Mouse (Mus musculus) MEL (cell line): ENCODE measurements around the gene Commd6. TPM values are rescaled to one million over a fixed set of nuclear protein-coding genes. Genes with fewer than 3 reads are reported as not detected.
A peak's percentile ranks its signal among the peaks of the same experiment; 100 is the strongest.

Experiments
- DNase-seq: peaks from one replicate; pipeline ENCODE4 v3.0.0; 2011; ENCODE audit warnings: low read depth, low spot score
- H3K27ac ChIP-seq: 2 replicates; pipeline ENCODE4 v1.5.1; 2012; ENCODE audit warnings: low read depth, mild to moderate bottlenecking, control low read depth, low read length, moderate library complexity; ENCODE audit not compliant: control insufficient read depth
- H3K27me3 ChIP-seq, 2 experiments: fragments of 150-350 bp in 1 of 2; sonication (generic) in 1 of 2; 2 replicates each; pipeline ENCODE4 v1.6.1; 2012; ENCODE audit warnings: low read length in 2 of 2, mild to moderate bottlenecking in 2 of 2, improper control_type of control experiment in 1 of 2, moderate library complexity in 1 of 2; ENCODE audit not compliant: insufficient read depth in 2 of 2, control insufficient read depth in 1 of 2
- H3K36me3 ChIP-seq, 2 experiments: 2 replicates each; pipeline ENCODE4 v1.6.1; 2012 to 2014; ENCODE audit warnings: low read length in 2 of 2, improper control_type of control experiment in 1 of 2, inconsistent platforms in 1 of 2, mild to moderate bottlenecking in 1 of 2; ENCODE audit not compliant: insufficient read depth in 2 of 2, control insufficient read depth in 1 of 2
- H3K4me1 ChIP-seq, 2 experiments: fragments of 150-350 bp in 1 of 2; sonication (generic) in 1 of 2; 2 replicates each; pipeline ENCODE4 v1.6.1; 2012; ENCODE audit warnings: low read length in 2 of 2, improper control_type of control experiment in 1 of 2, mild to moderate bottlenecking in 1 of 2; ENCODE audit not compliant: insufficient read depth in 2 of 2, control insufficient read depth in 1 of 2
- H3K4me3 ChIP-seq, 2 experiments: fragments of 150-350 bp in 1 of 2; sonication (generic) in 1 of 2; 2 replicates each; pipeline ENCODE4 v1.5.1; 2012; ENCODE audit warnings: low read depth in 2 of 2, low read length in 2 of 2, mild to moderate bottlenecking in 2 of 2, moderate library complexity in 2 of 2, control low read depth in 1 of 2, improper control_type of control experiment in 1 of 2; ENCODE audit not compliant: control insufficient read depth in 1 of 2, insufficient read depth in 1 of 2
- H3K79me2 ChIP-seq: 2 replicates; pipeline ENCODE4 v1.6.1; 2012; ENCODE audit warnings: mild to moderate bottlenecking, low read length, moderate library complexity; ENCODE audit not compliant: control insufficient read depth, poor library complexity, insufficient read depth
- H3K9ac ChIP-seq: 2 replicates; pipeline ENCODE4 v1.6.1; 2012; ENCODE audit warnings: low read depth, mild to moderate bottlenecking, control low read depth, low read length, moderate library complexity; ENCODE audit not compliant: control insufficient read depth, poor library complexity, severe bottlenecking
- H3K9me3 ChIP-seq: fragments of 150-350 bp; sonication (generic); replicated peaks from 2 replicates; pipeline ENCODE4 v1.6.1; 2012; ENCODE audit warnings: mild to moderate bottlenecking, low read length, improper control_type of control experiment, moderate library complexity; ENCODE audit not compliant: insufficient read depth
- CHD2 ChIP-seq: IDR thresholded peaks from 2 replicates; pipeline ENCODE4 v1.6.1; 2011; ENCODE audit warnings: low read length, improper control_type of control experiment
- CTCF ChIP-seq, 3 experiments: IDR thresholded peaks in 2 of 3; conservative IDR thresholded peaks in 1 of 3; 2 replicates each; pipeline ENCODE4 v1.5.1; 2011 to 2012; ENCODE audit warnings: low read length in 3 of 3, low read depth in 2 of 3, mild to moderate bottlenecking in 2 of 3, improper control_type of control experiment in 1 of 3, inconsistent platforms in 1 of 3, mixed read lengths in 1 of 3, moderate library complexity in 1 of 3; ENCODE audit not compliant: control insufficient read depth in 1 of 3, insufficient read depth in 1 of 3, poor library complexity in 1 of 3, severe bottlenecking in 1 of 3
- EP300 ChIP-seq, 2 experiments: IDR thresholded peaks; 2 replicates each; pipeline ENCODE4 v1.6.1; 2011; ENCODE audit warnings: improper control_type of control experiment in 2 of 2, low read length in 2 of 2, low read depth in 1 of 2, mild to moderate bottlenecking in 1 of 2
- ETS1 ChIP-seq: IDR thresholded peaks from 2 replicates; pipeline ENCODE4 v1.6.1; 2012; ENCODE audit warnings: low read depth, mild to moderate bottlenecking, inconsistent platforms, low read length, improper control_type of control experiment, moderate library complexity
- GATA1 ChIP-seq: IDR thresholded peaks from 2 replicates; pipeline ENCODE4 v1.6.1; 2011; ENCODE audit warnings: low read depth, low read length, improper control_type of control experiment
- HCFC1 ChIP-seq: IDR thresholded peaks from 2 replicates; pipeline ENCODE4 v1.6.1; 2012; ENCODE audit warnings: low read depth, mild to moderate bottlenecking, inconsistent platforms, low read length, improper control_type of control experiment, moderate library complexity
- MYB ChIP-seq: IDR thresholded peaks from 2 replicates; pipeline ENCODE4 v1.6.1; 2011; ENCODE audit warnings: mild to moderate bottlenecking, low read depth, low read length, improper control_type of control experiment
- POLR2AphosphoS2 ChIP-seq: IDR thresholded peaks from 2 replicates; pipeline ENCODE4 v1.6.1; 2011; ENCODE audit warnings: low read length, improper control_type of control experiment
- POLR2AphosphoS5 ChIP-seq: IDR thresholded peaks from 2 replicates; pipeline ENCODE4 v1.6.1; 2012; ENCODE audit warnings: low read depth, borderline replicate concordance, mild to moderate bottlenecking, inconsistent platforms, low read length, moderate library complexity, mixed read lengths
- RAD21 ChIP-seq: IDR thresholded peaks from 2 replicates; pipeline ENCODE4 v1.6.1; 2011; ENCODE audit warnings: mild to moderate bottlenecking, low read depth, low read length, improper control_type of control experiment
- SMC3 ChIP-seq: IDR thresholded peaks from 2 replicates; pipeline ENCODE4 v1.6.1; 2011; ENCODE audit warnings: low read depth, low read length, improper control_type of control experiment
- TAL1 ChIP-seq: IDR thresholded peaks from 2 replicates; pipeline ENCODE4 v1.6.1; 2012; ENCODE audit warnings: mild to moderate bottlenecking, inconsistent platforms, low read length, moderate library complexity, mixed read lengths
- TCF12 ChIP-seq: IDR thresholded peaks from 2 replicates; pipeline ENCODE4 v1.6.1; 2014; ENCODE audit warnings: low read depth, mild to moderate bottlenecking, inconsistent platforms, low read length, improper control_type of control experiment, moderate library complexity
- USF2 ChIP-seq, 2 experiments: IDR thresholded peaks; 2 replicates each; pipeline ENCODE4 v1.6.1; 2011 to 2012; ENCODE audit warnings: improper control_type of control experiment in 2 of 2, low read length in 2 of 2, borderline replicate concordance in 1 of 2, inconsistent platforms in 1 of 2, low read depth in 1 of 2, mild to moderate bottlenecking in 1 of 2; ENCODE audit not compliant: insufficient read depth in 1 of 2
- ZKSCAN1 ChIP-seq: IDR thresholded peaks from 2 replicates; pipeline ENCODE4 v1.6.1; 2012; ENCODE audit warnings: low read depth, mild to moderate bottlenecking, inconsistent platforms, low read length, improper control_type of control experiment, moderate library complexity
- polyA plus RNA-seq, 2 experiments: library from polyadenylated mRNA; stranded (reverse) in 1 of 2; unstranded in 1 of 2; fragments of >175 nt in 1 of 2; fragments of >200 nt in 1 of 2; gene quantifications; 2 replicates each; pipeline versions ENCODE4 v1.2.1 to v1.2.4; 2012; ENCODE audit warnings: low replicate concordance in 2 of 2, low read depth in 1 of 2; ENCODE audit not compliant: insufficient read length in 2 of 2, insufficient read depth in 1 of 2, missing spikeins in 1 of 2
- total RNA-seq: library from RNA; depleted of rRNA; stranded (reverse); fragments of 300-350 nt; gene quantifications from 2 replicates; pipeline ENCODE4 v1.2.3, GENCODE M21; 2012

Commd6 gene
- total and polyA plus RNA-seq, 3 experiments, result 57.3 to 61.2 TPM; not detected in 1

GRCm38 (mm10) chr14:101666536-101666935 is 26.1 kb upstream of the Commd6 start:
- no peaks in the 10 kb centered on the region; the same call in 1 of the 2 replicates for H3K79me2 ChIP-seq
- no peaks in the 10 kb centered on the region for H3K4me1 ChIP-seq
- no peak overlapping the region for H3K9ac ChIP-seq
- no peak overlapping the region for H3K27ac ChIP-seq
- DNase-seq, result no peak
- H3K4me3 ChIP-seq, result no peak overlapping the region
- peaks cover 0 to 9% of the 10 kb centered on the region in 2 experiments; a peak in 2 of 4 replicates for H3K36me3 ChIP-seq
- H3K27me3 ChIP-seq, result no peaks in the 10 kb centered on the region
- no peaks in the 10 kb centered on the region for H3K9me3 ChIP-seq
- peak in 1 of 3 experiments; percentile 3; a peak in 1 of 6 replicates for TF ChIP-seq CTCF (IDR thresholded peaks at IDR 0.05 in 2 of 3, conservative IDR thresholded peaks at IDR 0.05 in 1 of 3; ENCODE audit: control insufficient read depth in 1 of 3, insufficient read depth in 1 of 3, low read depth in 2 of 3, low read length in 3 of 3, poor library complexity in 1 of 3, severe bottlenecking in 1 of 3)
- TF ChIP-seq ZKSCAN1, result no peak
- no peak for TF ChIP-seq RAD21
- TF ChIP-seq ETS1, result no peak
- TF ChIP-seq GATA1, result no peak

- H3K9ac ChIP-seq, result no peak overlapping the region
- no peaks in the 10 kb centered on the region for H3K4me1 ChIP-seq
- no peak overlapping the region for H3K4me3 ChIP-seq
- H3K36me3 ChIP-seq, result peaks cover 0 to 7% of the 10 kb centered on the region in 2 experiments; a peak in 2 of 4 replicates
- no peak for DNase-seq
- no peak overlapping the region for H3K27ac ChIP-seq
- no peaks in the 10 kb centered on the region for H3K27me3 ChIP-seq
- H3K79me2 ChIP-seq, result no peaks in the 10 kb centered on the region; the same call in 1 of the 2 replicates
- H3K9me3 ChIP-seq, result no peaks in the 10 kb centered on the region
- TF ChIP-seq CTCF (IDR thresholded peaks at IDR 0.05 in 2 of 3, conservative IDR thresholded peaks at IDR 0.05 in 1 of 3; ENCODE audit: control insufficient read depth in 1 of 3, insufficient read depth in 1 of 3, low read depth in 2 of 3, low read length in 3 of 3, poor library complexity in 1 of 3, severe bottlenecking in 1 of 3) (no peak), MYB (no peak), POLR2AphosphoS5 (no peak), USF2 (IDR thresholded peaks at IDR 0.05; ENCODE audit: borderline replicate concordance in 1 of 2, insufficient read depth in 1 of 2, low read depth in 1 of 2, low read length in 2 of 2) (no peak), TAL1 (no peak), POLR2AphosphoS2 (no peak), SMC3 (no peak), HCFC1 (no peak), EP300 (IDR thresholded peaks at IDR 0.05; ENCODE audit: low read depth in 1 of 2, low read length in 2 of 2) (no peak), CHD2 (no peak), TCF12 (no peak), ZKSCAN1 (no peak)
Observed at GRCm38 (mm10) chr14:101666056-101666455, 25.6 kb upstream of the Commd6 start.
